Mouse (Mus musculus) limb, embryonic 11.5 days (tissue): ENCODE measurements around the gene Smox. TPM values are rescaled to one million over a fixed set of nuclear protein-coding genes. Genes with fewer than 3 reads are reported as not detected.

Source experiments
- ATAC-seq: fragments of 200-750 bp; cut with Nextera tagmentation; 2 replicates; pipeline ENCODE4 v1.8.0; 2017; ENCODE audit warnings: low read depth; ENCODE audit not compliant: insufficient number of reproducible peaks, low FRiP score, low TSS enrichment
- DNase-seq: peaks from one replicate; pipeline ENCODE4 v3.0.0-alpha.2; 2015; ENCODE audit warnings: low spot score
- H3K27ac ChIP-seq: fragments of 300-500 bp; sonication (generic); replicated peaks from 2 replicates; pipeline ENCODE4 v1.5.1; 2014; ENCODE audit warnings: low read depth, mild to moderate bottlenecking, low read length
- H3K27me3 ChIP-seq: fragments of 300-500 bp; sonication (generic); 2 replicates; pipeline ENCODE4 v1.6.1; 2014; ENCODE audit warnings: mild to moderate bottlenecking, low read length, mixed read lengths; ENCODE audit not compliant: control insufficient read depth, insufficient read depth
- H3K36me3 ChIP-seq: fragments of 300-500 bp; sonication (generic); 2 replicates; pipeline ENCODE4 v1.6.1; 2014; ENCODE audit warnings: mild to moderate bottlenecking, low read length, moderate library complexity, mixed read lengths; ENCODE audit not compliant: control insufficient read depth, insufficient read depth
- H3K4me1 ChIP-seq: fragments of 300-500 bp; sonication (generic); 2 replicates; pipeline ENCODE4 v1.6.1; 2014; ENCODE audit warnings: low read length, mixed read lengths; ENCODE audit not compliant: control insufficient read depth, insufficient read depth
- H3K4me2 ChIP-seq: fragments of 300-500 bp; sonication (generic); 2 replicates; pipeline ENCODE4 v1.6.1; 2014; ENCODE audit warnings: low read depth, mild to moderate bottlenecking, moderate library complexity; ENCODE audit not compliant: severe bottlenecking
- H3K4me3 ChIP-seq: fragments of 300-500 bp; sonication (generic); 2 replicates; pipeline ENCODE4 v1.5.1; 2014; ENCODE audit warnings: low read depth, low read length
- H3K9ac ChIP-seq: fragments of 300-500 bp; sonication (generic); 2 replicates; pipeline ENCODE4 v1.6.1; 2014; ENCODE audit warnings: mild to moderate bottlenecking, low read length
- H3K9me3 ChIP-seq: fragments of 300-500 bp; sonication (generic); 2 replicates; pipeline ENCODE4 v1.6.1; 2016; ENCODE audit warnings: low read length; ENCODE audit not compliant: control insufficient read depth
- WGBS: fragments of 180-500 bp; shearing (Covaris S2); extraction: QIAGEN DNeasy Blood & Tissue Kit; methylation state at CpG from one replicate; pipeline ENCODE4 v1.1.7; 2014; 5-methylcytosine and 5-hydroxymethylcytosine counted together
- polyA plus RNA-seq: library from polyadenylated mRNA; unstranded; fragments of >200 nt; fragmentation: Nextera tagmentation; extraction: Ambion mirVana; gene quantifications from 2 replicates; pipeline ENCODE4 v1.2.1, GENCODE M21; 2014

Gene Smox
- polyA plus RNA-seq, 1 experiment from 2014 or later = 57.4 TPM

GRCm38 (mm10) chr2:131487337-131487736 is 4.0 kb upstream of the Smox start:
- Histone ChIP-seq H3K4me3 (no peak overlapping the region), H3K36me3 (no peaks in the 10 kb centered on the region), H3K27ac (no peak overlapping the region), H3K27me3 (no peaks in the 10 kb centered on the region), H3K4me2 (no peak overlapping the region), H3K9ac (no peak overlapping the region), H3K4me1 (peaks cover 26% of the 10 kb centered on the region), H3K9me3 (no peaks in the 10 kb centered on the region)
- ATAC-seq = no peak
- peak; percentile 72 for DNase-seq
- WGBS = 45% methylated on average over 5 of the region's 5 CpGs

GRCm38 (mm10) chr2:131488261-131488660 is 3.0 kb upstream of the Smox start:
- Histone ChIP-seq H3K4me1 (peaks cover 24% of the 10 kb centered on the region), H3K4me3 (no peak overlapping the region), H3K4me2 (no peak overlapping the region), H3K36me3 (no peaks in the 10 kb centered on the region), H3K9ac (no peak overlapping the region), H3K9me3 (no peaks in the 10 kb centered on the region), H3K27me3 (no peaks in the 10 kb centered on the region), H3K27ac (no peak overlapping the region; the same call in 1 of the 2 replicates)
- DNase-seq (no peak), ATAC-seq (no peak)
- 71% methylated on average over 4 of the region's 4 CpGs for WGBS

DNA sequence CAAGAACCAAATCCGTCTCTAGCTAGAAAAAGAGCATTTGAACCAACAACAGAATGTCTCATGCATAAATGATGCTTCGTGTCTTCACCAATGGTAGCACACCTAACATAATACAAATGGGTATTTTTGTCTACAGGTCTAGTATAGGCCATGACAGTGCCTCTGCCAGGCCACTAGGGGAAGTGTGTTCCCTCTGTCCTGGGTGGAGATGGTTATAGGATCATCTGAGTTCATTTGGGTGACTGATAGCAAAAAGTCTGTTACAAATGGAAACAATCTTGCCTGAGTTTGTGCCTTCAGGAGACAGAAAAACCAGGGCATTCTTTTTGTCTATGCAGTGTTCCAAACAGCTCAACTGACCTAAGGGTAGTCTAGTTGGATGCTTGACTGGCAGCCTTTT is 2.4 kb upstream of the Smox start:
- Histone ChIP-seq H3K4me3 (no peak overlapping the region), H3K4me2 (no peak overlapping the region), H3K9ac (no peak overlapping the region), H3K27ac (no peak overlapping the region), H3K9me3 (no peaks in the 10 kb centered on the region), H3K36me3 (no peaks in the 10 kb centered on the region), H3K4me1 (peaks cover 20% of the 10 kb centered on the region), H3K27me3 (no peaks in the 10 kb centered on the region)
- no peak for DNase-seq
- WGBS = 90% methylated on average over 2 of the region's 2 CpGs
- ATAC-seq = no peak

DNA sequence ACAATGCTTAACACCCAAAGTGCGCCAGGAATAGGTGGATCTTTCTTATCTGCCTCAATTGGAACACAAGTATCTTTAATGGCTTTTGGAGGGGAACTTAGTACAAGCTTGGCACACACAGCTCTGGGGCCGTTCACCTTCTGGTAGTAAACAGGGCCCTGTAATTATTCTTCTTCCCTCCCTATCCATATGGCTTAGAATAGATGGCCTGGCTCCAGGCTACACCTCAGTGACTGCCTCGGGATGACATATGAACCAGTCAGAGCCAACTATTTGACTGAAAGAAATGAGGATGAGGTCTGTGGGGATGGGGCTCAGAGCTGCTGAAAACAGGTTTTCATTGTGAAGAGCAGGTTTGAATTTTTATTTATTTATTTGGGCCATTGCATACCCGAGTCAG is 1.7 kb upstream of the Smox start:
- no peak for ATAC-seq
- no peak overlapping the region for H3K4me2 ChIP-seq
- no peaks in the 10 kb centered on the region for H3K36me3 ChIP-seq
- H3K9me3 ChIP-seq = no peaks in the 10 kb centered on the region
- H3K9ac ChIP-seq = no peak overlapping the region
- no peak overlapping the region for H3K4me3 ChIP-seq
- H3K4me1 ChIP-seq = peaks cover 20% of the 10 kb centered on the region
- DNase-seq = no peak
- H3K27ac ChIP-seq = no peak overlapping the region
- 57% methylated on average over 4 of the region's 4 CpGs for WGBS
- H3K27me3 ChIP-seq = no peaks in the 10 kb centered on the region

DNA sequence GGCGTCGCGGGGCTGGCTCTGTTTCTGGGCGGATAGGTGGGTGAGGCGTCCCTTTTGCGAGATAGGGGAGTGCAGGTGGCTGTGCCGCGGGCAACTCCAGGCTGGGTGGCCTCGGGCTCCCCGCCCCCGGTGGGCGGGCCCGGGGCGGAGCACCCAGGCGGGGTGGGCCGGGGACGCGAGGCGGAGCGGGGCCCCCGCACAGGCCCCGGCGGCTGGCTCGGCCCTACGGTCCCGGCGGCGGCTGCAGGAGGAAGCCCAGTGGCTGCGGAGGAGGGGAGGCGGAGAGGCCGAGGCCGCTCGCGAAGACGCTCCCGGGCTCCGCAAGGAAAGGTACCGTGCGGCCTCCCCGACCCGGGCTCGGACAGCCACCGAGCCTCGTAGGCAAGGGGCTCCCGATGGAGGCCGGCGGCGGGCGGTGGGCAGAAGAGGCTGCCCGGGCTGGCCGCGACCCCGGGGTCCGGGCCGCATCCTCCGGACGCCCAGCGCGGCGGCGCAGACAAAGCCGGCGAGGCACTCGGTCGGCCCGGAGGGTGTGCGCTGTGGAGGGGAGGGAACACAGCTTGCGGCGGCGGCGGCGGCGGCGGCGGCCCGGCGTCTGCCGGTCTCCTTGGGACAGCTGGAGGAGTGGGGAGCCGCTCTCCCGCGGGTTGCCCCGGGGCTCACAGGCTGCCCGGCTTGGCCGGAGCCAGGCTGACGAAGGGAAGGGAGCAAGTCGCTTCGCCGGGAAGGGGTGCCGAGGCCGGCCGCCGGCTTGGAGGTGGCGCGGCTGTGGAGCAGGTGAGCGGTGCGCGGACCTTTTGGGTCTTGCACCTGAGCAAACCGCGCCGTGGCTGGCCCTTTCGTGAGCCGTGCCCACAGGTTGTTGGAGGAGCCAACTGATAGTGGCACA is 655 bp downstream of the Smox start:
- peak; percentile 85 for ATAC-seq
- peak overlapping the region; percentile 75 for H3K4me2 ChIP-seq
- H3K27me3 ChIP-seq = no peaks in the 10 kb centered on the region
- H3K9me3 ChIP-seq = no peaks in the 10 kb centered on the region
- H3K4me3 ChIP-seq = peak overlapping the region; percentile 96
- H3K36me3 ChIP-seq = no peaks in the 10 kb centered on the region
- H3K9ac ChIP-seq = peak overlapping the region; percentile 92
- peak overlapping the region; percentile 52 for H3K27ac ChIP-seq
- under 1% methylated on average over 78 of the region's 102 CpGs for WGBS
- H3K4me1 ChIP-seq = peaks cover 20% of the 10 kb centered on the region
- peak; percentile 77 for DNase-seq

GRCm38 (mm10) chr2:131492596-131493139 is 1.4 kb downstream of the Smox start:
- no peak for DNase-seq

GRCm38 (mm10) chr2:131493446-131493845 is 2.1 kb downstream of the Smox start:
- no peaks in the 10 kb centered on the region for H3K9me3 ChIP-seq
- no peak overlapping the region for H3K4me3 ChIP-seq
- no peaks in the 10 kb centered on the region for H3K36me3 ChIP-seq
- ATAC-seq (no peak), DNase-seq (no peak)
- WGBS = 65% methylated on average over 5 of the region's 5 CpGs
- no peak overlapping the region for H3K27ac ChIP-seq
- H3K27me3 ChIP-seq = no peaks in the 10 kb centered on the region
- no peak overlapping the region; the same call in 1 of the 2 replicates for H3K9ac ChIP-seq
- H3K4me1 ChIP-seq = peaks cover 15% of the 10 kb centered on the region; the same call in 1 of the 2 replicates
- H3K4me2 ChIP-seq = peak overlapping the region; percentile 75; the same call in 1 of the 2 replicates

More at GRCm38 (mm10) chr2:131492596-131493139, 1.4 kb downstream of the Smox start:
- WGBS = 13% methylated on average over 10 of the region's 10 CpGs
- Histone ChIP-seq H3K4me3 (peak overlapping the region; percentile 96), H3K27me3 (no peaks in the 10 kb centered on the region), H3K36me3 (no peaks in the 10 kb centered on the region), H3K9ac (peak overlapping the region; percentile 92), H3K9me3 (no peaks in the 10 kb centered on the region), H3K4me1 (peaks cover 18% of the 10 kb centered on the region), H3K27ac (0 out of 2 replicates have a peak overlapping the region, but pooled peaks have one; percentile 1), H3K4me2 (peak overlapping the region; percentile 75)
- 0 out of 2 replicates have a peak, but pooled peaks have one; percentile 7 for ATAC-seq

DNA sequence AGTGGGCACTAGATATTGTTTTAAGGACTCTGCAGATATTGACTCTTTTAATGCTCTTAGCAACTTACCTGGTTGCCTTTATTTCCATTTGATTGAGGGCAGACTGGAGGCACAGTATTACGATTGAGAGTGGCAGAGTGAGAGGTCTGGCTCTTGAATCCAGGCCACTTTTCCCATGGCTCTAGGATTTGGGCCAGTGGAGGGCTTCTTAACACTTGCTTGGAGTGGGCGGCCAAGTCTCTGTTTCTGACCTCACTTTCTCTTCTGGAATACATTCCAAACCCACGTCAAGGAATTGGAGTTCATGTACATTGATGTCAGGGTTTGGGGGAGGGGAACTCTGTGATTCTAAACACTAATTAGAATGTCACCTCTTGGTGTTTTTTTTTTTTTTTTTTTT is 4.0 kb downstream of the Smox start:
- Histone ChIP-seq H3K9ac (no peak overlapping the region), H3K27ac (no peak overlapping the region), H3K4me1 (peaks cover 24% of the 10 kb centered on the region), H3K4me2 (no peak overlapping the region), H3K27me3 (no peaks in the 10 kb centered on the region), H3K36me3 (no peaks in the 10 kb centered on the region), H3K9me3 (no peaks in the 10 kb centered on the region), H3K4me3 (no peak overlapping the region)
- DNase-seq (no peak), ATAC-seq (no peak)
- whole genome bisulfite sequencing = 71% methylated on average over 3 of the region's 3 CpGs
